Mouse (Mus musculus) MEL (cell line): Measurements from ENCODE around the gene Ube2e3.

Experiments
- EP300 ChIP-seq, 2 experiments: IDR thresholded peaks; 2 replicates each; pipeline ENCODE4 v1.6.1; 2011; ENCODE audit warnings: improper control_type of control experiment in 2 of 2, low read length in 2 of 2, low read depth in 1 of 2, mild to moderate bottlenecking in 1 of 2
- POLR2A ChIP-seq, 2 experiments: IDR thresholded peaks; 2 replicates each; pipeline ENCODE4 v1.6.1; 2011 to 2012; ENCODE audit warnings: low read length in 2 of 2, mild to moderate bottlenecking in 2 of 2, control low read depth in 1 of 2, improper control_type of control experiment in 1 of 2, low read depth in 1 of 2, moderate library complexity in 1 of 2; ENCODE audit not compliant: control insufficient read depth in 1 of 2, insufficient read depth in 1 of 2, poor library complexity in 1 of 2
- USF2 ChIP-seq, 2 experiments: IDR thresholded peaks; 2 replicates each; pipeline ENCODE4 v1.6.1; 2011 to 2012; ENCODE audit warnings: improper control_type of control experiment in 2 of 2, low read length in 2 of 2, borderline replicate concordance in 1 of 2, inconsistent platforms in 1 of 2, low read depth in 1 of 2, mild to moderate bottlenecking in 1 of 2; ENCODE audit not compliant: insufficient read depth in 1 of 2
- ZC3H11A ChIP-seq: IDR thresholded peaks from 2 replicates; pipeline ENCODE4 v1.6.1; 2012; ENCODE audit warnings: low read depth, mild to moderate bottlenecking, inconsistent platforms, low read length, improper control_type of control experiment

- no peak for TF ChIP-seq USF2 (IDR thresholded peaks at IDR 0.05; ENCODE audit: borderline replicate concordance in 1 of 2, insufficient read depth in 1 of 2, low read depth in 1 of 2, low read length in 2 of 2)
- TF ChIP-seq POLR2A (IDR thresholded peaks at IDR 0.05; ENCODE audit: control insufficient read depth in 1 of 2, insufficient read depth in 1 of 2, low read depth in 1 of 2, low read length in 2 of 2, poor library complexity in 1 of 2), result no peak
- peak; percentile 80 to 87 for TF ChIP-seq EP300 (IDR thresholded peaks at IDR 0.05; ENCODE audit: low read depth in 1 of 2, low read length in 2 of 2)
- no peak for TF ChIP-seq ZC3H11A
Observed at GRCm38 (mm10) chr2:78922980-78923674, 55.2 kb downstream of the Ube2e3 start.
